34 mouse cellular contexts compared by ENCODE assay signal in genomic region chr10:46733760-46734265, GRCm38 (mm10).
"Had no signal": no experiment of that assay in that cellular context is flagged by ENCODE, and none has a peak within 500 bp of the region (broad histone marks: within the 10 kb centered on the region; RNA-seq: fewer than 3 reads in every experiment).

No protein-coding gene starts in this region.

- DNase-seq: heart, postnatal 10 days; heart, postnatal 14 days; heart, postnatal 36 days; heart, postnatal 4 days; kidney, adult 11 months; kidney, adult 18-20 months; kidney, adult 2 months; kidney, adult 8-10 months; kidney, adult 9 months; kidney, postnatal 10 days; kidney, postnatal 14 days; kidney, postnatal 25 days; kidney, postnatal 36 days; kidney, postnatal 4 days; layer of hippocampus, adult 9-11 months; layer of hippocampus, postnatal 36 days had no signal

- H3K4me3 ChIP-seq: heart, embryonic 12.5 days; heart, embryonic 13.5 days; heart, embryonic 15.5 days; hindbrain, embryonic 10.5 days; hindbrain, embryonic 12.5 days; hindbrain, embryonic 13.5 days; hindbrain, embryonic 15.5 days; intestine, embryonic 15.5 days; kidney, embryonic 15.5 days; layer of hippocampus, adult 2 months; left cerebral cortex, adult 2 months had no signal

- H3K27me3 ChIP-seq: heart, embryonic 12.5 days; heart, embryonic 13.5 days; heart, embryonic 15.5 days; hindbrain, embryonic 12.5 days; hindbrain, embryonic 13.5 days; hindbrain, embryonic 15.5 days; intestine, embryonic 15.5 days; kidney, embryonic 15.5 days had no signal

- H3K27ac ChIP-seq: heart, embryonic 13.5 days; heart, embryonic 15.5 days; hindbrain, embryonic 10.5 days; hindbrain, embryonic 12.5 days; hindbrain, embryonic 13.5 days; hindbrain, embryonic 15.5 days; hindbrain, postnatal 0 days; intestine, embryonic 15.5 days; kidney, embryonic 15.5 days; kidney, postnatal 0 days; layer of hippocampus, adult 2 months; left cerebral cortex, adult 2 months had no signal

- H3K4me1 ChIP-seq: heart, embryonic 12.5 days; heart, embryonic 13.5 days; heart, embryonic 15.5 days; hindbrain, embryonic 12.5 days; hindbrain, embryonic 13.5 days; hindbrain, embryonic 15.5 days; intestine, embryonic 15.5 days; kidney, embryonic 15.5 days had no signal

- H3K4me2 ChIP-seq: heart, embryonic 11.5 days; heart, embryonic 12.5 days; heart, embryonic 13.5 days; heart, embryonic 15.5 days; hindbrain, embryonic 12.5 days; hindbrain, embryonic 13.5 days; hindbrain, embryonic 15.5 days; intestine, embryonic 15.5 days; kidney, embryonic 15.5 days had no signal

- H3K36me3 ChIP-seq: heart, embryonic 12.5 days; heart, embryonic 13.5 days; heart, embryonic 15.5 days; hindbrain, embryonic 10.5 days; hindbrain, embryonic 12.5 days; hindbrain, embryonic 13.5 days; hindbrain, embryonic 15.5 days; intestine, embryonic 15.5 days; kidney, embryonic 15.5 days had no signal

- H3K9ac ChIP-seq: heart, embryonic 12.5 days; heart, embryonic 13.5 days; heart, embryonic 15.5 days; hindbrain, embryonic 12.5 days; hindbrain, embryonic 13.5 days; hindbrain, embryonic 15.5 days; intestine, embryonic 15.5 days; kidney, embryonic 15.5 days had no signal

- ATAC-seq: hindbrain, embryonic 16.5 days; hindbrain, postnatal 0 days; inflammation-experienced regulatory T-cells, adult 6 months; intestine, embryonic 15.5 days; intestine, embryonic 16.5 days; intestine, postnatal 0 days had no signal

- H3K9me3 ChIP-seq: heart, embryonic 12.5 days; heart, embryonic 13.5 days; heart, embryonic 15.5 days; hindbrain, embryonic 10.5 days; hindbrain, embryonic 12.5 days; hindbrain, embryonic 13.5 days; hindbrain, embryonic 15.5 days; intestine, embryonic 15.5 days; kidney, embryonic 15.5 days had no signal
